ENCODE assay signal across 30 mouse cellular contexts in the genomic region with DNA sequence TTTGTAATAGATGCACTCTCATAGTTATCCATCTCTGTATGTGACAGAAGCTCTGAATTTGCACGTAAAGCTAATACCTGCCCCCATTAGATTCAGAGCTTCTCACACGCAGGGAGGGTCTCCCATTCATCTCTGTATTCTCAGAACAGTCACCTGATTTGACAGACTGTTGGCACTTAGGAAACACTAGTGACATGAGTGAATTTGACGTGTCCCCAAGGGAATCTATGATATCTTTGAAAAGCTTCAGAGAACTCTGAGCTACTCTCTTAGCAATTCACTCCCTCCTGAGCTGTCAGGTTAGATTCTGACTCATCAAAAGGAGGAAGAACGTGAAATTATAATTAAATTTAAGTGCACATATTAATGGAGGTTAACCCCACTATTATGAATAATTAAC.
A peak's percentile ranks its signal among the peaks of the same experiment; 100 is the strongest.
DNase-seq lines count a peak whose midpoint lies in the region; ATAC-seq lines count a peak whose summit lies in the region.
"Had no signal": no experiment of that assay in that cellular context is flagged by ENCODE, and none has a peak within 500 bp of the region (broad histone marks: within the 10 kb centered on the region; RNA-seq: fewer than 3 reads in every experiment).

No protein-coding gene starts in this region.

- 0 out of 2 replicates have a peak, but pooled peaks have one; percentile 7 for ATAC-seq in hindbrain, embryonic 13.5 days (ENCODE audit: low FRiP score)
- ATAC-seq in hindbrain, embryonic 12.5 days (ENCODE audit: low FRiP score) = no peak
- 0 out of 2 replicates have a peak, but pooled peaks have one; percentile 62 for ATAC-seq in midbrain, embryonic 14.5 days (ENCODE audit: low FRiP score, low TSS enrichment)
- ATAC-seq: CD4-positive, CD25-positive, alpha-beta regulatory T cell, adult 4 months; hindbrain, embryonic 16.5 days; intestine, embryonic 15.5 days; liver, embryonic 12.5 days; liver, postnatal 0 days had no signal

- WGBS in hindbrain, embryonic 13.5 days = 66% methylated on average over 4 of the region's 4 CpGs
- WGBS in hindbrain, embryonic 12.5 days = 77% methylated on average over 4 of the region's 4 CpGs
- WGBS in midbrain, embryonic 14.5 days = 63% methylated on average over 4 of the region's 4 CpGs

- H3K4me1 ChIP-seq in hindbrain, embryonic 13.5 days (replicated peaks) = no peaks in the 10 kb centered on the region
- no peaks in the 10 kb centered on the region for H3K4me1 ChIP-seq in hindbrain, embryonic 12.5 days
- H3K4me1 ChIP-seq in midbrain, embryonic 14.5 days (ENCODE audit: control insufficient read depth, insufficient read depth, low read length) = no peaks in the 10 kb centered on the region
- H3K4me1 ChIP-seq: intestine, embryonic 15.5 days; liver, embryonic 12.5 days had no signal

- H3K27ac ChIP-seq in hindbrain, embryonic 13.5 days = no peak overlapping the region
- no peak overlapping the region for H3K27ac ChIP-seq in hindbrain, embryonic 12.5 days
- H3K27ac ChIP-seq in midbrain, embryonic 14.5 days (replicated peaks; ENCODE audit: low read depth, low read length) = no peak overlapping the region
- H3K27ac ChIP-seq: gastrocnemius, adult 2 months; intestine, embryonic 15.5 days; layer of hippocampus, adult 2 months; left cerebral cortex, adult 2 months; liver, embryonic 12.5 days had no signal

- peak; percentile 24 for DNase-seq in brain, embryonic 18.5 days (ENCODE audit: low read depth, low spot score)
- DNase-seq in midbrain, embryonic 14.5 days = peak; percentile 56
- DNase-seq in retina, postnatal 1 day = peak; percentile 31
- DNase-seq in thymus, adult 18-20 months = no peak
- no peak for DNase-seq in embryo, embryonic 10 days (ENCODE audit: low spot score)
- DNase-seq: adrenal gland, postnatal 36 days; cerebellum, adult 8-10 months; cerebellum, postnatal 25 days; gastrocnemius, adult 2 months; gastrocnemius, postnatal 36 days; heart, adult 18-20 months; heart, postnatal 4 days; kidney, adult 2 months; kidney, postnatal 36 days; left cerebral cortex, postnatal 4 days; liver, postnatal 0 days; lung, postnatal 36 days; right cerebral cortex, postnatal 25 days; spleen, adult 18-20 months; thymus, adult 2 months; thymus, postnatal 36 days had no signal

- no peak overlapping the region for H3K4me3 ChIP-seq in hindbrain, embryonic 13.5 days
- no peak overlapping the region for H3K4me3 ChIP-seq in hindbrain, embryonic 12.5 days
- no peak overlapping the region for H3K4me3 ChIP-seq in midbrain, embryonic 14.5 days (replicated peaks; ENCODE audit: low read depth, low read length)
- H3K4me3 ChIP-seq: gastrocnemius, adult 2 months; intestine, embryonic 15.5 days; layer of hippocampus, adult 2 months; left cerebral cortex, adult 2 months; liver, embryonic 12.5 days had no signal

- H3K9me3 ChIP-seq in hindbrain, embryonic 13.5 days = no peaks in the 10 kb centered on the region
- H3K9me3 ChIP-seq in hindbrain, embryonic 12.5 days (replicated peaks) = no peaks in the 10 kb centered on the region
- H3K9me3 ChIP-seq in midbrain, embryonic 14.5 days (ENCODE audit: control insufficient read depth, low read length) = no peaks in the 10 kb centered on the region
- H3K9me3 ChIP-seq: intestine, embryonic 15.5 days; liver, embryonic 12.5 days had no signal

- no peaks in the 10 kb centered on the region for H3K36me3 ChIP-seq in hindbrain, embryonic 13.5 days
- H3K36me3 ChIP-seq in hindbrain, embryonic 12.5 days = no peaks in the 10 kb centered on the region
- H3K36me3 ChIP-seq in midbrain, embryonic 14.5 days (ENCODE audit: control insufficient read depth, insufficient read depth, low read length) = no peaks in the 10 kb centered on the region
- H3K36me3 ChIP-seq: intestine, embryonic 15.5 days; liver, embryonic 12.5 days had no signal

- no peaks in the 10 kb centered on the region for H3K27me3 ChIP-seq in hindbrain, embryonic 13.5 days
- no peaks in the 10 kb centered on the region for H3K27me3 ChIP-seq in hindbrain, embryonic 12.5 days
- no peaks in the 10 kb centered on the region for H3K27me3 ChIP-seq in midbrain, embryonic 14.5 days (ENCODE audit: control insufficient read depth, insufficient read depth, low read length)
- H3K27me3 ChIP-seq: intestine, embryonic 15.5 days; liver, embryonic 12.5 days had no signal

- H3K4me2 ChIP-seq in hindbrain, embryonic 13.5 days = no peak overlapping the region
- no peak overlapping the region for H3K4me2 ChIP-seq in hindbrain, embryonic 12.5 days (replicated peaks)
- H3K4me2 ChIP-seq in midbrain, embryonic 14.5 days (ENCODE audit: low read length) = no peak overlapping the region
- H3K4me2 ChIP-seq: heart, embryonic 11.5 days; intestine, embryonic 15.5 days; liver, embryonic 12.5 days had no signal

- H3K9ac ChIP-seq in hindbrain, embryonic 13.5 days = no peak overlapping the region
- H3K9ac ChIP-seq in hindbrain, embryonic 12.5 days = no peak overlapping the region
- no peak overlapping the region for H3K9ac ChIP-seq in midbrain, embryonic 14.5 days (replicated peaks; ENCODE audit: low read length)
- H3K9ac ChIP-seq: intestine, embryonic 15.5 days; liver, embryonic 12.5 days; liver, postnatal 0 days had no signal

Comparison
In these comparisons a context has a peak if more than half of its experiments do, and no peak if none do; other contexts are left out.
1. DNase-seq: peak in brain, embryonic 18.5 days (single experiment), midbrain, embryonic 14.5 days (single experiment) and retina, postnatal 1 day (single experiment); none in thymus, adult 18-20 months (0 of 2) and embryo, embryonic 10 days (single experiment).